Mouse (Mus musculus) stomach, embryonic 16.5 days (tissue): ENCODE data around the gene Cyp2w1. TPM values are rescaled to one million over a fixed set of nuclear protein-coding genes. Genes with fewer than 3 reads are reported as not detected.

ENCODE experiments used
- ATAC-seq: fragments of 200-750 bp; cut with Nextera tagmentation; 2 replicates; pipeline ENCODE4 v1.8.0; 2017; ENCODE audit warnings: moderate number of reproducible peaks, moderate TSS enrichment; ENCODE audit not compliant: insufficient read depth, low FRiP score
- H3K27ac ChIP-seq: fragments of 300-500 bp; sonication (generic); 2 replicates; pipeline ENCODE4 v1.5.1; 2014; ENCODE audit warnings: low read length
- H3K27me3 ChIP-seq: fragments of 300-500 bp; sonication (generic); 2 replicates; pipeline ENCODE4 v1.6.1; 2014; ENCODE audit warnings: low read length, control low read depth, mixed read lengths; ENCODE audit not compliant: control insufficient read depth, insufficient read depth
- H3K36me3 ChIP-seq: fragments of 300-500 bp; sonication (generic); 2 replicates; pipeline ENCODE4 v1.6.1; 2014; ENCODE audit warnings: low read length; ENCODE audit not compliant: control insufficient read depth, insufficient read depth
- H3K4me1 ChIP-seq: fragments of 300-500 bp; sonication (generic); 2 replicates; pipeline ENCODE4 v1.6.1; 2014; ENCODE audit warnings: low read length, control low read depth, mixed read lengths; ENCODE audit not compliant: control insufficient read depth, insufficient read depth
- H3K4me2 ChIP-seq: fragments of 300-500 bp; sonication (generic); 2 replicates; pipeline ENCODE4 v1.6.1; 2014; ENCODE audit warnings: low read depth, low read length, mixed read lengths
- H3K4me3 ChIP-seq: fragments of 300-500 bp; sonication (generic); replicated peaks from 2 replicates; pipeline ENCODE4 v1.5.1; 2014; ENCODE audit warnings: mild to moderate bottlenecking, low read length
- H3K9ac ChIP-seq: fragments of 300-500 bp; sonication (generic); 2 replicates; pipeline ENCODE4 v1.6.1; 2014; ENCODE audit warnings: low read length
- H3K9me3 ChIP-seq: fragments of 300-500 bp; sonication (generic); replicated peaks from 2 replicates; pipeline ENCODE4 v1.6.1; 2016; ENCODE audit warnings: low read length, control low read depth; ENCODE audit not compliant: control insufficient read depth
- WGBS: fragments of 180-500 bp; shearing (Covaris S2); extraction: QIAGEN DNeasy Blood & Tissue Kit; methylation state at CpG from one replicate; pipeline ENCODE4 v1.1.7; 2014; 5-methylcytosine and 5-hydroxymethylcytosine counted together
- polyA plus RNA-seq: library from polyadenylated mRNA; unstranded; fragments of >200 nt; fragmentation: Nextera tagmentation; extraction: Ambion mirVana; gene quantifications from 2 replicates; pipeline ENCODE4 v1.2.1, GENCODE M21; 2015

Cyp2w1 gene
- polyA plus RNA-seq, 1 experiment from 2014 or later, result 11.4 TPM

- WGBS, result 63% methylated on average over 1 of the region's 1 CpGs
- Histone ChIP-seq H3K4me2 (no peak overlapping the region), H3K27ac (no peak overlapping the region), H3K4me3 (no peak overlapping the region), H3K9me3 (no peaks in the 10 kb centered on the region), H3K9ac (no peak overlapping the region), H3K27me3 (no peaks in the 10 kb centered on the region), H3K4me1 (peaks cover 12% of the 10 kb centered on the region), H3K36me3 (no peaks in the 10 kb centered on the region)
- ATAC-seq, result no peak
Observed at GRCm38 (mm10) chr5:139365827-139366226, 13.4 kb downstream of the Cyp2w1 start.

- peaks cover 18% of the 10 kb centered on the region for H3K4me1 ChIP-seq
- no peaks in the 10 kb centered on the region for H3K9me3 ChIP-seq
- WGBS, result 75% methylated on average over 11 of the region's 11 CpGs
- H3K27me3 ChIP-seq, result no peaks in the 10 kb centered on the region
- no peak overlapping the region for H3K9ac ChIP-seq
- no peak overlapping the region for H3K4me3 ChIP-seq
- no peaks in the 10 kb centered on the region for H3K36me3 ChIP-seq
- H3K4me2 ChIP-seq, result no peak overlapping the region
- H3K27ac ChIP-seq, result no peak overlapping the region
- ATAC-seq, result no peak
Observed at GRCm38 (mm10) chr5:139366484-139366883, 14.1 kb downstream of the Cyp2w1 start.

DNA sequence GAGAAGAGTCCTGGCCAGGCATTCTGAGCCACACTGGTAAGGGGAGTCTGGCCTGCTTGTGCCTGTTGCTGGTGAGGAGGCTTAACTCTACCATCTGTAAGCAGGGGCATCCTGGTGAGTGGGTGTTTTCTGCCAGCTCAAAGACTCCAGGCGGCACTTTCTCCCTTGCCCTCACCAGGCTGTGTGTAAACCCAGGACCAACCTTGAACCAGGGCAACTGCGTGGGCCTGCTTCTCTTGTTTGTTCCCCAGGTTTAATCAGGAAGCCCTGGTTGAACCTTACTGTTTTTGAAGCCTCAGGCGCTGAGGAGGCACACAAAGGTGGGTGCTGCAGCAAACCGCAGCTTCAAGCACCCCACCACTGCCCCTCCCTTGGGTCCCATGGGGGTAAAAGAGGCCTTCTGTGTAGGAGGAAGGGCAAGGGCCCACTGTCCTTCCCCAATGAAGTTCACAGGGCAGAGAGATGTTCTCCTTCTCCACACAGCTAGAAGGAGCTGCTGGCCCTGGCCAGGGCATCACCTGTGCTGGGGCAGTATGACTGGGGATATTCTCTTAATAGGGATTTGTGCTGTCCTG, 15.6 kb downstream of the Cyp2w1 start:
- no peak for ATAC-seq

DNA sequence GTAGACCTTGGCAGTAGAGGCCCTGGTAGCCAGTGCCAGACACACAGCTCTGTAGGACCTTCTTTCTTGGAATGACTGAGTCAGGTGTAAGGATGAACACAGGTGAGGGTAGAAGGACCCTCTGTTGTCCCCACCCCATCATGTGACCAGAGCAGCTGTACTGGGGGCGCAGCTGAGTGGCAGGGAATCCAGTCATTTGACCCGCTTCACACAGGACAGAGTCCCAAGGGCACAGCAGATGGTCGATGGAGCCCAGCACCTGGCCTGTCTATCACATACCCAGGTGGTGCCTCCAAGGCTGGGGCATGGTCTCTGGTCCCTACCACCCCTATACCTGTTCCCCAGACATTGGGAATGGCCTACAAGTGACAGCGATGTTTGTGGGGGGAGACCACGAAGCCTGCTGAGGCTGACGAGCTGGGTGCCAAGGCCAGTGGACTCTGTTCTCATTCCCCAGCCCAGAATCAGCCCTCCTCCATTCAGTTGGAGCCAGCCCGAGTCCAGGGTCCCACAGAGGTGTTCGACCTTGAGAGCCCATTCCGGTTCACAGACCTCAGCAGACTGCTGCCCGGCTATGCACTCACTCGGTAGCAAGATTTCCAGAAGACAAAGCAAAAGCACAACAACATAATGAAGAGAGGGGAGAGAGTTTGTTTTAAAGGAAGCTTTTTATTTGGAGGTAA, 16.4 kb downstream of the Cyp2w1 start:
- H3K9me3 ChIP-seq, result no peaks in the 10 kb centered on the region
- ATAC-seq, result no peak
- 82% methylated on average over 11 of the region's 11 CpGs for WGBS
- H3K36me3 ChIP-seq, result no peaks in the 10 kb centered on the region
- H3K27me3 ChIP-seq, result no peaks in the 10 kb centered on the region
- H3K9ac ChIP-seq, result no peak overlapping the region
- no peak overlapping the region for H3K4me3 ChIP-seq
- peaks cover 28% of the 10 kb centered on the region for H3K4me1 ChIP-seq
- no peak overlapping the region for H3K4me2 ChIP-seq
- H3K27ac ChIP-seq, result no peak overlapping the region

More for the DNA sequence above, 15.6 kb downstream of the Cyp2w1 start:
- Histone ChIP-seq H3K27ac (no peak overlapping the region), H3K36me3 (no peaks in the 10 kb centered on the region), H3K27me3 (no peaks in the 10 kb centered on the region), H3K9me3 (no peaks in the 10 kb centered on the region), H3K4me3 (no peak overlapping the region), H3K9ac (no peak overlapping the region), H3K4me1 (peaks cover 28% of the 10 kb centered on the region), H3K4me2 (no peak overlapping the region)
- WGBS, result 87% methylated on average over 4 of the region's 4 CpGs

GRCm38 (mm10) chr5:139370336-139370735, 17.9 kb downstream of the Cyp2w1 start:
- ATAC-seq, result no peak
- Histone ChIP-seq H3K27me3 (no peaks in the 10 kb centered on the region), H3K4me1 (peaks cover 16% of the 10 kb centered on the region), H3K36me3 (no peaks in the 10 kb centered on the region), H3K9me3 (no peaks in the 10 kb centered on the region), H3K9ac (peak overlapping the region; percentile 26; the same call in 1 of the 2 replicates), H3K4me3 (no peak overlapping the region), H3K4me2 (no peak overlapping the region), H3K27ac (no peak overlapping the region)
- 88% methylated on average over 6 of the region's 6 CpGs for WGBS

DNA sequence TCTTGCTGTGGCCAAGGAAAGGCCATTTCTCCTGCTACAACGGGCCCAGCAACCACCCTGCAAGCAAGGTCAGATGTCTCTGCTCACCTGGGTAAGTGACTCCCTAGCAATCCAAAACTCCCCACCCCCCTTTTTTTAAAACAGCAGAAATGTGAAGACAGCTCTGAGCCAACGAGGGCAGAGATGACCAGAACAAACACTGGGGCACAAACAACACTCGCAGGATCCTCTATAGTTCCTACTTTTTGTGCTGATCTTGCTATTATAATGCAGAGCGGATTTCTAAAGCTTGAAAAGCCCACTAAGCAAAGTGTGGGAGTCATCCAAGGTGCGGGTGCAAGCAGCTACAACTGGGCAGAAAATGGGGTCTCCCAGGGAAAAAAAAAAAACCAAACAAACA, 18.7 kb downstream of the Cyp2w1 start:
- Histone ChIP-seq H3K9ac (peak overlapping the region; percentile 96), H3K4me3 (peak overlapping the region; percentile 79), H3K27ac (peak overlapping the region; percentile 81; the same call in 1 of the 2 replicates), H3K4me1 (peaks cover 16% of the 10 kb centered on the region), H3K4me2 (peak overlapping the region; percentile 94), H3K27me3 (no peaks in the 10 kb centered on the region), H3K36me3 (no peaks in the 10 kb centered on the region), H3K9me3 (no peaks in the 10 kb centered on the region)
- ATAC-seq, result no peak
- WGBS, result 60% methylated on average over 5 of the region's 5 CpGs

GRCm38 (mm10) chr5:139371631-139372401, 19.4 kb downstream of the Cyp2w1 start:
- ATAC-seq, result peak; percentile 95

DNA sequence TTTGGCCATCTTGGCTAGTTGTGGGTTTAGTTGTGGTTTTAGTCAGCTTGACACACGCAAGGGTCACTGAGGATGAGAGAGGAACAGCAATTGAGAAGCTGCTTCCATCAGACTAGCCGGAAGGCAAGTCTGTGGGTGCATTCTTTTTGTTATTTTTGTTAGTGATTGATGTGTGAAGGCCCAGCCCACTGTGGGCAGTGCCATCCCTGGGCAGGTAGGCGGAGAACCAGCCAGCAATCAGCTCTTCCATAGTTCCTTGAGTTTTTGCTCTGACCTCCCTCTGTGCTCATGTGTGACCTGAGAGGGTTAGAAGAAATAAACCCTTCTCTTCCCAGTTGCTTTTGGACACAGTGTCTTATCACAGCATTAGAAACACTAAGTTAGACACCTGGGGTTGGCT, 20.7 kb downstream of the Cyp2w1 start:
- 74% methylated on average over 3 of the region's 3 CpGs for WGBS
- no peak for ATAC-seq
- no peak overlapping the region for H3K9ac ChIP-seq

More at GRCm38 (mm10) chr5:139371631-139372401, 19.4 kb downstream of the Cyp2w1 start:
- H3K4me3 ChIP-seq, result peak overlapping the region; percentile 79
- under 1% methylated on average over 39 of the region's 39 CpGs for WGBS
- H3K9ac ChIP-seq, result peak overlapping the region; percentile 96
- no peaks in the 10 kb centered on the region for H3K9me3 ChIP-seq
- H3K4me1 ChIP-seq, result peaks cover 16% of the 10 kb centered on the region
- H3K36me3 ChIP-seq, result no peaks in the 10 kb centered on the region
- H3K4me2 ChIP-seq, result peak overlapping the region; percentile 94
- peak overlapping the region; percentile 81 for H3K27ac ChIP-seq
- no peaks in the 10 kb centered on the region for H3K27me3 ChIP-seq

DNA sequence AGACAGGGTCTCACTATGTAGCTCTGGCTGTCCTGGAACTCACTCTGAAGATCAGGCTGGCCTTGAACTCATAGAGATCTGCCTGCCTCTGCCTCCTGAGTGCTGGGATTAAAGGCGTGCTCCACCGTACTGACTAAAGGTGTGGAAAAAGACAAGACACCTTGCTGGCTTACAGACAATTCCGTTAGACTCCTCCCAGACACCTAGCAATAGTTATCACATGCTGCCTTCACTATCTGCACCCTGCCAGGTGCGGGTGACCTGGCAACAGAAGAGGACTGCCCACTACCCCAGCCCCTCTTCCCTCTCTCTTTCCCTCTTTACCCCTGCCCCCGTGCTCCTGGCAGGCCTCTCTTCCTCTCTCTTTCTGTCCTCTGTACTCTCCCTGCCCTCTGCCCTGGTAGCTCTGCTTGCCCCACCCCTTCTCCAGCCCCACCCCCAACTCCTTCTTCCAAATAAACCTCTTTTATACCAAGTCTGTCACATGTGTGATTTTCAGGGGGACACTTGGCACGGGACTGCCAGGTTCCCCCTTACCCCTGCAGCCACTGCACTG, 21.6 kb downstream of the Cyp2w1 start:
- WGBS, result 71% methylated on average over 6 of the region's 6 CpGs
- no peak overlapping the region for H3K4me2 ChIP-seq
- ATAC-seq, result no peak

More for the DNA sequence above, 20.7 kb downstream of the Cyp2w1 start:
- Histone ChIP-seq H3K36me3 (no peaks in the 10 kb centered on the region), H3K27me3 (no peaks in the 10 kb centered on the region), H3K9me3 (no peaks in the 10 kb centered on the region), H3K4me2 (no peak overlapping the region), H3K4me1 (peaks cover 23% of the 10 kb centered on the region), H3K27ac (no peak overlapping the region), H3K4me3 (no peak overlapping the region)

More for the DNA sequence above, 21.6 kb downstream of the Cyp2w1 start:
- H3K4me1 ChIP-seq, result peaks cover 26% of the 10 kb centered on the region
- H3K9me3 ChIP-seq, result no peaks in the 10 kb centered on the region
- H3K9ac ChIP-seq, result no peak overlapping the region
- no peaks in the 10 kb centered on the region for H3K27me3 ChIP-seq
- H3K4me3 ChIP-seq, result no peak overlapping the region
- no peak overlapping the region for H3K27ac ChIP-seq
- H3K36me3 ChIP-seq, result no peaks in the 10 kb centered on the region
